Mouse (Mus musculus) heart, postnatal 0 days (tissue): ENCODE results near the gene Fbxo27. TPM values are rescaled to one million over a fixed set of nuclear protein-coding genes. Genes with fewer than 3 reads are reported as not detected.

Source experiments
- ATAC-seq: fragments of 200-750 bp; cut with Nextera tagmentation; 2 replicates; pipeline ENCODE4 v1.8.0; 2017; ENCODE audit warnings: low read depth, moderate number of reproducible peaks, moderate library complexity; ENCODE audit not compliant: insufficient read depth
- DNase-seq: peaks from one replicate; pipeline ENCODE4 v3.0.0-alpha.2; 2016; ENCODE audit warnings: low spot score
- H3K27ac ChIP-seq: fragments of 300-500 bp; sonication (generic); 2 replicates; pipeline ENCODE4 v1.5.1; 2014; ENCODE audit warnings: low read depth, mild to moderate bottlenecking
- H3K27me3 ChIP-seq: fragments of 300-500 bp; sonication (generic); 2 replicates; pipeline ENCODE4 v1.6.1; 2014; ENCODE audit warnings: low read length, mixed read lengths; ENCODE audit not compliant: control insufficient read depth, insufficient read depth
- H3K36me3 ChIP-seq: fragments of 300-500 bp; sonication (generic); replicated peaks from 2 replicates; pipeline ENCODE4 v1.6.1; 2014; ENCODE audit warnings: low read length, mixed read lengths; ENCODE audit not compliant: control insufficient read depth, insufficient read depth
- H3K4me1 ChIP-seq: fragments of 300-500 bp; sonication (generic); 2 replicates; pipeline ENCODE4 v1.6.1; 2014; ENCODE audit warnings: antibody characterized with exemption; ENCODE audit not compliant: control insufficient read depth, insufficient read depth
- H3K4me2 ChIP-seq: fragments of 300-500 bp; sonication (generic); 2 replicates; pipeline ENCODE4 v1.6.1; 2014; ENCODE audit warnings: low read depth, mild to moderate bottlenecking, low read length, moderate library complexity
- H3K4me3 ChIP-seq: fragments of 300-500 bp; sonication (generic); 2 replicates; pipeline ENCODE4 v1.5.1; 2014; ENCODE audit warnings: low read depth, low read length
- H3K9ac ChIP-seq: fragments of 300-500 bp; sonication (generic); replicated peaks from 2 replicates; pipeline ENCODE4 v1.6.1; 2014; ENCODE audit warnings: low read depth, low read length, mixed read lengths
- H3K9me3 ChIP-seq: fragments of 300-500 bp; sonication (generic); replicated peaks from 2 replicates; pipeline ENCODE4 v1.6.1; 2016; ENCODE audit warnings: low read length; ENCODE audit not compliant: control insufficient read depth
- CTCF ChIP-seq: IDR thresholded peaks from 2 replicates; pipeline ENCODE4 v1.5.1; 2016; ENCODE audit warnings: antibody characterized with exemption, control low read depth, low read depth
- EP300 ChIP-seq: IDR thresholded peaks from 2 replicates; pipeline ENCODE4 v1.6.1; 2016; ENCODE audit warnings: antibody characterized with exemption, low read depth
- WGBS: fragments of 180-500 bp; shearing (Covaris S2); extraction: QIAGEN DNeasy Blood & Tissue Kit; methylation state at CpG from one replicate; pipeline ENCODE4 v1.1.7; 2014; 5-methylcytosine and 5-hydroxymethylcytosine counted together
- polyA plus RNA-seq: library from polyadenylated mRNA; unstranded; fragments of >200 nt; fragmentation: Nextera tagmentation; extraction: Ambion mirVana; gene quantifications from 2 replicates; pipeline ENCODE4 v1.2.1, GENCODE M21; 2015
- total RNA-seq: library from RNA; depleted of rRNA; stranded (reverse); fragments of >200 nt; gene quantifications from 2 replicates; pipeline ENCODE4 v1.2.3, GENCODE M21; 2014; ENCODE audit warnings: low replicate concordance

The Fbxo27 gene
- total and polyA plus RNA-seq, 2 experiments from 2014 or later = 0.73 to 1.7 TPM

DNA sequence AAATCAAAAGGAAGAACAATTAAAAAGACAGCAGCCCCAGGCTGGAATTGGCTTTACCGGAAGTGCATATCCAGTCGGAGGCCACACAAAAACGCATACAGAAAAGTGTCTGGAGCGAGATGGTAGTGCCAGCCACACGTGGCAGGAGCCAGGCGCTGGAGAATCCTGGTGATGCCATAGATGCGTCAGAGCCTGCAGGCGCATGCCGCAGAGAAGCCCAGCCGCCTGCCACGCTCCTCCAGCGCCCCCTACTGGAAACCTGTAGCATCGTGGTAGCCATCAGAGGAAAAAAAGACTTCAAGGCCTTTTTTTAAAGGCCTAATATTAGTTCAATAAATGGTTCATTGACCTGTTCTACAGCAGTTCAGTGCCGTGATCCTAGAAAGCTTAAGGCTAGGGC is 34.0 kb downstream of the Fbxo27 start:
- H3K9ac ChIP-seq = no peak overlapping the region
- H3K4me2 ChIP-seq = no peak overlapping the region
- TF ChIP-seq CTCF = peak; percentile 79
- TF ChIP-seq EP300 = no peak
- H3K4me3 ChIP-seq = no peak overlapping the region
- DNase-seq (peak; percentile 60), ATAC-seq (peak; percentile 59; the same call in 1 of the 2 replicates)
- H3K4me1 ChIP-seq = no peaks in the 10 kb centered on the region
- H3K9me3 ChIP-seq = peaks cover 9% of the 10 kb centered on the region
- 10% methylated on average over 14 of the region's 14 CpGs for WGBS
- H3K27ac ChIP-seq = no peak overlapping the region
- H3K27me3 ChIP-seq = no peaks in the 10 kb centered on the region
- H3K36me3 ChIP-seq = no peaks in the 10 kb centered on the region

- Histone ChIP-seq H3K36me3 (no peaks in the 10 kb centered on the region), H3K27ac (no peak overlapping the region), H3K4me2 (no peak overlapping the region), H3K9me3 (peaks cover 12% of the 10 kb centered on the region), H3K4me1 (peaks cover 6% of the 10 kb centered on the region), H3K27me3 (no peaks in the 10 kb centered on the region), H3K9ac (no peak overlapping the region), H3K4me3 (no peak overlapping the region)
- DNase-seq (peak; percentile 30), ATAC-seq (peak; percentile 58)
- WGBS = 51% methylated on average over 10 of the region's 10 CpGs
- TF ChIP-seq CTCF = peak; percentile 40
- no peak for TF ChIP-seq EP300
Measured at GRCm38 (mm10) chr7:28727649-28728340, 35.1 kb downstream of the Fbxo27 start.

GRCm38 (mm10) chr7:28732341-28733142 is 39.9 kb downstream of the Fbxo27 start:
- Histone ChIP-seq H3K4me1 (peaks cover 9% of the 10 kb centered on the region), H3K27ac (no peak overlapping the region), H3K9ac (peak overlapping the region; percentile 32; the same call in 1 of the 2 replicates), H3K36me3 (peaks cover 14% of the 10 kb centered on the region), H3K4me2 (peak overlapping the region; percentile 62), H3K27me3 (no peaks in the 10 kb centered on the region), H3K4me3 (peak overlapping the region; percentile 42), H3K9me3 (peaks cover 12% of the 10 kb centered on the region)
- ATAC-seq (peak; percentile 84), DNase-seq (peak; percentile 45)
- TF ChIP-seq CTCF (no peak), EP300 (no peak)
- WGBS = 6% methylated on average over 58 of the region's 58 CpGs

GRCm38 (mm10) chr7:28733211-28733610 is 40.6 kb downstream of the Fbxo27 start:
- Histone ChIP-seq H3K4me1 (peaks cover 9% of the 10 kb centered on the region), H3K36me3 (peaks cover 15% of the 10 kb centered on the region), H3K27ac (no peak overlapping the region), H3K4me2 (peak overlapping the region; percentile 62), H3K9ac (no peak overlapping the region), H3K4me3 (peak overlapping the region; percentile 42; the same call in 1 of the 2 replicates), H3K9me3 (peaks cover 12% of the 10 kb centered on the region), H3K27me3 (no peaks in the 10 kb centered on the region)
- 26% methylated on average over 11 of the region's 11 CpGs for WGBS
- ATAC-seq = 0 out of 2 replicates have a peak, but pooled peaks have one; percentile 2
- TF ChIP-seq CTCF (no peak), EP300 (no peak)
- DNase-seq = no peak

GRCm38 (mm10) chr7:28735701-28736100 is 43.1 kb downstream of the Fbxo27 start:
- H3K4me2 ChIP-seq = no peak overlapping the region
- H3K4me3 ChIP-seq = no peak overlapping the region
- no peak for DNase-seq
- no peak for ATAC-seq
- H3K9me3 ChIP-seq = peaks cover 12% of the 10 kb centered on the region
- TF ChIP-seq EP300 = no peak
- no peak for TF ChIP-seq CTCF
- 81% methylated on average over 6 of the region's 6 CpGs for WGBS
- no peaks in the 10 kb centered on the region for H3K27me3 ChIP-seq
- peaks cover 19% of the 10 kb centered on the region for H3K36me3 ChIP-seq
- no peak overlapping the region for H3K27ac ChIP-seq
- no peak overlapping the region for H3K9ac ChIP-seq
- H3K4me1 ChIP-seq = peaks cover 10% of the 10 kb centered on the region
